Mouse (Mus musculus) liver, postnatal 0 days (tissue): ENCODE data around the gene Slc20a1. TPM values are rescaled to one million over a fixed set of nuclear protein-coding genes. Genes with fewer than 3 reads are reported as not detected.
A peak's percentile ranks its signal among the peaks of the same experiment; 100 is the strongest.

Experiments
- ATAC-seq: fragments of 200-750 bp; cut with Nextera tagmentation; 2 replicates; pipeline ENCODE4 v1.8.0; 2017; ENCODE audit warnings: mild to moderate bottlenecking, moderate library complexity
- DNase-seq: peaks from one replicate; pipeline ENCODE4 v3.0.0-alpha.2; 2016
- H3K27ac ChIP-seq: fragments of 300-500 bp; sonication (generic); 2 replicates; pipeline ENCODE4 v1.5.1; 2014; ENCODE audit warnings: antibody characterized with exemption, moderate library complexity, mild to moderate bottlenecking, low read depth
- H3K27me3 ChIP-seq: fragments of 300-500 bp; sonication (generic); 2 replicates; pipeline ENCODE4 v1.6.1; 2014; ENCODE audit warnings: low read length, control low read depth, mixed read lengths; ENCODE audit not compliant: insufficient read depth
- H3K36me3 ChIP-seq: fragments of 300-500 bp; sonication (generic); replicated peaks from 2 replicates; pipeline ENCODE4 v1.6.1; 2014; ENCODE audit warnings: mild to moderate bottlenecking, control low read depth, low read length, moderate library complexity, mixed read lengths; ENCODE audit not compliant: insufficient read depth
- H3K4me1 ChIP-seq: fragments of 300-500 bp; sonication (generic); 2 replicates; pipeline ENCODE4 v1.6.1; 2014; ENCODE audit warnings: antibody characterized with exemption, mild to moderate bottlenecking, control low read depth; ENCODE audit not compliant: insufficient read depth
- H3K4me2 ChIP-seq: fragments of 300-500 bp; sonication (generic); 2 replicates; pipeline ENCODE4 v1.6.1; 2014; ENCODE audit warnings: low read depth, mild to moderate bottlenecking, low read length, moderate library complexity, mixed read lengths
- H3K4me3 ChIP-seq: fragments of 300-500 bp; sonication (generic); 2 replicates; pipeline ENCODE4 v1.5.1; 2014; ENCODE audit warnings: low read depth, low read length
- H3K9ac ChIP-seq: fragments of 300-500 bp; sonication (generic); replicated peaks from 2 replicates; pipeline ENCODE4 v1.6.1; 2014; ENCODE audit warnings: mild to moderate bottlenecking, moderate library complexity
- H3K9me3 ChIP-seq: fragments of 300-500 bp; sonication (generic); 2 replicates; pipeline ENCODE4 v1.6.1; 2016; ENCODE audit warnings: mild to moderate bottlenecking, control low read depth, low read length, mixed read lengths
- CTCF ChIP-seq: sonication (generic); IDR thresholded peaks from 2 replicates; pipeline ENCODE4 v1.5.1; 2016; ENCODE audit warnings: antibody characterized with exemption, low read depth
- EP300 ChIP-seq: IDR thresholded peaks from 2 replicates; pipeline ENCODE4 v1.6.1; 2016; ENCODE audit warnings: antibody characterized with exemption, low read depth, mild to moderate bottlenecking
- WGBS: fragments of 180-500 bp; shearing (Covaris S2); extraction: QIAGEN DNeasy Blood & Tissue Kit; methylation state at CpG from one replicate; pipeline ENCODE4 v1.1.7; 2014; ENCODE audit not compliant: insufficient replicate concordance; 5-methylcytosine and 5-hydroxymethylcytosine counted together
- polyA plus RNA-seq: library from polyadenylated mRNA; unstranded; fragments of >200 nt; fragmentation: Nextera tagmentation; extraction: Ambion mirVana; gene quantifications from 2 replicates; pipeline ENCODE4 v1.2.1, GENCODE M21; 2015

Gene Slc20a1
- polyA plus RNA-seq, 1 experiment from 2014 or later: 24.9 TPM

GRCm38 (mm10) chr2:129178182-129178908 lies 20.2 kb upstream of the Slc20a1 start:
- no peak overlapping the region for H3K27ac ChIP-seq
- H3K9me3 ChIP-seq: no peaks in the 10 kb centered on the region
- H3K4me2 ChIP-seq: no peak overlapping the region
- no peak overlapping the region for H3K9ac ChIP-seq
- ATAC-seq: no peak
- H3K4me3 ChIP-seq: no peak overlapping the region
- TF ChIP-seq CTCF: no peak
- no peak for TF ChIP-seq EP300
- H3K27me3 ChIP-seq: no peaks in the 10 kb centered on the region
- no peaks in the 10 kb centered on the region for H3K36me3 ChIP-seq
- peaks cover 9% of the 10 kb centered on the region for H3K4me1 ChIP-seq
- DNase-seq: no peak
- WGBS: 48% methylated on average over 10 of the region's 10 CpGs

DNA sequence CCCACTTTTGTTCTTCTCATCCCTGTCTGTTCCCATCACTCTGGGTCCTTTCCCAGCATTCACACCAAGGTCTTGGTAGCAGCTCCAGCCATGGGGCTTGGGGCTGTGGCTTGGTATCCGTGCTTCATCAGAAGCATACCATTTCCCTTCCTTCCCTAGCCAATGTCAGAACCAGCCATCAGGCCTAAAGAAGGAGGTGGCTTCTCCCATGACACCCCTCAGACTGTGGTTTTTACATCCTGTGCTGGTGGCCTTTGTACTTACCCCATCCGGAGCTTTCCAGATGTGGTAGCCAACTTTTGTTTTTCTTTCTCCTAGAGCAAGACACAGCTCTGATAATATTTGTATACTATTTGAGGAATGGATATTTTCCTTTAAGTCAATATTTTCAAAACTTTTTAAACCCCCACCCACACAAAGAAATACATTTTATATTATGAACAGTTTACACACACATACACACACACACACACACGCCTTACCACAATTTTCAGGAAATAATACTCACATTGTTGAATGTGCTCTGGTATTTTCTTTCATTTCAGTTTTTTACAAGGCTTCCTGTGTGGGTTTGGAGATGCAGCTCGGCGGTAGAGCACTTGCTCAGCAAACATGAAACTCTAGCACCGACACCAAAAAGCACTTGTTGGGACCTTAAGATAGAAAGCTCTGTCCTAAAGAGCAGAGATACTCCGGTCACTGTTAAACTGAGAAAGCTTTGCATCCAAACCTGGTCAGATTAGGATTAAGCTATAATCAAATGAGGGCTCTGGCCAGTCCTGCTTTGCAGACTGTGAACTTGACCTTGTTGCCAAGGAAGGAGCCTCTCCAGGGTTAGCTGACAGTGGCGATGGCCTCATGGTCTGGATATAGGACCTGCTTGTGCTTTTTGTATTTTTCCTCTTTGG lies 18.4 kb upstream of the Slc20a1 start:
- ATAC-seq: 0 out of 2 replicates have a peak, but pooled peaks have one; percentile 38
- no peaks in the 10 kb centered on the region for H3K9me3 ChIP-seq
- no peaks in the 10 kb centered on the region for H3K27me3 ChIP-seq
- no peak overlapping the region; the same call in 1 of the 2 replicates for H3K9ac ChIP-seq
- no peaks in the 10 kb centered on the region for H3K36me3 ChIP-seq
- no peak for TF ChIP-seq EP300
- no peak for TF ChIP-seq CTCF
- H3K4me3 ChIP-seq: no peak overlapping the region
- H3K27ac ChIP-seq: peak overlapping the region; percentile 45; the same call in 1 of the 2 replicates
- WGBS: 31% methylated on average over 8 of the region's 8 CpGs
- DNase-seq: no peak
- no peak overlapping the region for H3K4me2 ChIP-seq
- peaks cover 7% of the 10 kb centered on the region; the same call in 1 of the 2 replicates for H3K4me1 ChIP-seq

- TF ChIP-seq EP300 (no peak), CTCF (peak; percentile 21; the same call in 1 of the 2 replicates)
- Histone ChIP-seq H3K9me3 (no peaks in the 10 kb centered on the region), H3K4me1 (peaks cover 8% of the 10 kb centered on the region), H3K27ac (no peak overlapping the region), H3K4me2 (no peak overlapping the region), H3K27me3 (no peaks in the 10 kb centered on the region), H3K4me3 (no peak overlapping the region), H3K36me3 (no peaks in the 10 kb centered on the region), H3K9ac (no peak overlapping the region)
- WGBS: 75% methylated on average over 5 of the region's 5 CpGs
- no peak for DNase-seq
- no peak for ATAC-seq
Observed at GRCm38 (mm10) chr2:129181509-129181908, 17.1 kb upstream of the Slc20a1 start.

DNA sequence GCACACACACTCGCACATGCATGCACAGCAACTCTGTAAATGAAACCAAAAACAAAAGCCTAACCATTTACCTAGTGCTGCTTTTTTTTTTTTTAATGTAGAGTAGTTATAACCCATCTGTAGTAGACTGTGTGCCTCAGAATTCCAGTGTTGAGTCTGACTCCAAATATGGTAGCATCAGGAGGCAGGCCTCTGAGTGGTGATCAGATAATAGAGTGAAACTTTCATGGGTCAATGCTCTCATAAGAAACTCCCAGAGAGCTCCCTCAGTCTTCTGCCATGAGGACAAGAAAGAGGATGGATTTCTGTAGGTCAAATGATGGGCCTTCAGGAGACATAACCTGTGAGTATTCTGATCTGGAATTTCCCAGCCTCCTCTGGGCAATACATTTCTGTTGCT lies 16.2 kb upstream of the Slc20a1 start:
- H3K4me3 ChIP-seq: no peak overlapping the region
- no peak overlapping the region for H3K9ac ChIP-seq
- H3K9me3 ChIP-seq: no peaks in the 10 kb centered on the region
- no peaks in the 10 kb centered on the region for H3K27me3 ChIP-seq
- H3K36me3 ChIP-seq: no peaks in the 10 kb centered on the region
- DNase-seq (no peak), ATAC-seq (no peak)
- H3K4me2 ChIP-seq: 0 out of 2 replicates have a peak overlapping the region, but pooled peaks have one; percentile 5
- TF ChIP-seq EP300: no peak
- no peak for TF ChIP-seq CTCF
- no peak overlapping the region for H3K27ac ChIP-seq
- H3K4me1 ChIP-seq: peaks cover 10% of the 10 kb centered on the region
- 94% methylated on average over 1 of the region's 1 CpGs for WGBS

- peak; percentile 45 for DNase-seq
- no peak for TF ChIP-seq CTCF
- TF ChIP-seq EP300: no peak
- H3K9ac ChIP-seq: no peak overlapping the region
- no peak overlapping the region for H3K4me3 ChIP-seq
- H3K9me3 ChIP-seq: no peaks in the 10 kb centered on the region
- no peaks in the 10 kb centered on the region for H3K27me3 ChIP-seq
- no peak overlapping the region for H3K27ac ChIP-seq
- H3K4me2 ChIP-seq: no peak overlapping the region
- H3K36me3 ChIP-seq: no peaks in the 10 kb centered on the region
- H3K4me1 ChIP-seq: peaks cover 10% of the 10 kb centered on the region
- no peak; the same call in 1 of the 2 replicates for ATAC-seq
- WGBS: 50% methylated on average over 14 of the region's 14 CpGs
Observed at GRCm38 (mm10) chr2:129183561-129184031, 15.0 kb upstream of the Slc20a1 start.

DNA sequence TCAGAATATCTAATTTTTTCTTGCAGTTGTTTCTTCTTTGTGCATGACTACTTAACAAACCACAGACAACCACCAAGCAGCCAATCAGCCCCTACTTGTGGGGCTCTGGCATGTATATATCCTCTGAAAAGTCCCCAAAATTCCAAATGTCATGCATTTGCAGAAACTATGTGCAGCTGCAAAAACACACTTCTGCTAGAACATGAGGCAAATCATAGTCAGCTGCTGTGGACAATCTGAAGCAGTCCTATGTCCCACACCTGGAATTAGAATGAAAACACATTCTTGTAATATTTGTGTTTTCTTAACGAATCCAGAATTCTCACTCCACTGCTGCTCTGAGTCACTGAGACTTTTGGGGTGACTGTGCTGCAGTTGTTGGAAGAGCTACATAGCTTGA lies 13.7 kb upstream of the Slc20a1 start:
- Histone ChIP-seq H3K4me1 (peaks cover 10% of the 10 kb centered on the region), H3K9me3 (no peaks in the 10 kb centered on the region), H3K27ac (no peak overlapping the region), H3K4me3 (no peak overlapping the region), H3K36me3 (no peaks in the 10 kb centered on the region), H3K4me2 (no peak overlapping the region), H3K27me3 (no peaks in the 10 kb centered on the region), H3K9ac (no peak overlapping the region)
- DNase-seq (no peak), ATAC-seq (no peak)
- TF ChIP-seq EP300 (no peak), CTCF (no peak)
- WGBS: 78% methylated on average over 1 of the region's 1 CpGs
